Mouse (Mus musculus): Measurements from ENCODE around the gene Mef2d. TPM values are rescaled to one million over a fixed set of nuclear protein-coding genes. Genes with fewer than 3 reads are reported as not detected.

Gene Mef2d
- 39.7 and 64.7 TPM in 2 replicates for polyA plus RNA-seq (2011; ENCODE audit: insufficient read depth, insufficient read length, low replicate concordance, missing spikeins)

- no peak for TF ChIP-seq CTCF (IDR thresholded peaks at IDR 0.05; ENCODE audit: control insufficient read depth, insufficient read depth, low read length)
- TF ChIP-seq POLR2A (IDR thresholded peaks at IDR 0.05; ENCODE audit: borderline replicate concordance, control insufficient read depth, low read depth, low read length) = peak; percentile 86
- peak within 1 kb of the TSS; percentile 99 for H3K27ac ChIP-seq (ENCODE audit: control insufficient read depth, insufficient read depth, low read depth, low read length, poor library complexity)
- peaks cover 13% of the 10 kb centered on the region for H3K4me1 ChIP-seq (ENCODE audit: control insufficient read depth, insufficient read depth, low read length)
- under 1% methylated on average over 52 of the region's 52 CpGs for WGBS
- H3K4me3 ChIP-seq (replicated peaks; ENCODE audit: control insufficient read depth, low read depth, low read length) = peak within 1 kb of the TSS; percentile 84
Observed at GRCm38 (mm10) chr3:88141787-88142523, at the start of gene Mef2d. TSS of gene Mef2d (plus strand) at chr3:88142372.

- TF ChIP-seq CTCF (IDR thresholded peaks at IDR 0.05; ENCODE audit: control insufficient read depth, insufficient read depth, low read length) (no peak), POLR2A (IDR thresholded peaks at IDR 0.05; ENCODE audit: borderline replicate concordance, control insufficient read depth, low read depth, low read length) (no peak)
- no peak overlapping the region for H3K27ac ChIP-seq (ENCODE audit: control insufficient read depth, insufficient read depth, low read depth, low read length, poor library complexity)
- WGBS = 90% methylated on average over 5 of the region's 5 CpGs
- H3K4me1 ChIP-seq (ENCODE audit: control insufficient read depth, insufficient read depth, low read length) = no peaks in the 10 kb centered on the region
- H3K4me3 ChIP-seq (replicated peaks; ENCODE audit: control insufficient read depth, low read depth, low read length) = no peak overlapping the region
Observed at GRCm38 (mm10) chr3:88094126-88094525, 48.0 kb upstream of the Mef2d start.

- no peaks in the 10 kb centered on the region; the same call in 1 of the 2 replicates for H3K4me1 ChIP-seq (ENCODE audit: control insufficient read depth, insufficient read depth, low read length)
- no peak overlapping the region for H3K27ac ChIP-seq (ENCODE audit: control insufficient read depth, insufficient read depth, low read depth, low read length, poor library complexity)
- H3K4me3 ChIP-seq (replicated peaks; ENCODE audit: control insufficient read depth, low read depth, low read length) = no peak overlapping the region
- 34% methylated on average over 6 of the region's 6 CpGs for WGBS
- TF ChIP-seq CTCF (IDR thresholded peaks at IDR 0.05; ENCODE audit: control insufficient read depth, insufficient read depth, low read length) (no peak), POLR2A (IDR thresholded peaks at IDR 0.05; ENCODE audit: borderline replicate concordance, control insufficient read depth, low read depth, low read length) (no peak)
Observed at GRCm38 (mm10) chr3:88097666-88098065, 44.5 kb upstream of the Mef2d start.

GRCm38 (mm10) chr3:88100251-88100650 lies 41.9 kb upstream of the Mef2d start:
- 28% methylated on average over 3 of the region's 3 CpGs for WGBS
- no peak overlapping the region for H3K27ac ChIP-seq (ENCODE audit: control insufficient read depth, insufficient read depth, low read depth, low read length, poor library complexity)
- H3K4me1 ChIP-seq (ENCODE audit: control insufficient read depth, insufficient read depth, low read length) = no peaks in the 10 kb centered on the region; the same call in 1 of the 2 replicates
- H3K4me3 ChIP-seq (replicated peaks; ENCODE audit: control insufficient read depth, low read depth, low read length) = no peak overlapping the region
- TF ChIP-seq CTCF (IDR thresholded peaks at IDR 0.05; ENCODE audit: control insufficient read depth, insufficient read depth, low read length) (no peak), POLR2A (IDR thresholded peaks at IDR 0.05; ENCODE audit: borderline replicate concordance, control insufficient read depth, low read depth, low read length) (no peak)

- Histone ChIP-seq H3K4me1 (ENCODE audit: control insufficient read depth, insufficient read depth, low read length) (no peaks in the 10 kb centered on the region; the same call in 1 of the 2 replicates), H3K4me3 (replicated peaks; ENCODE audit: control insufficient read depth, low read depth, low read length) (no peak overlapping the region), H3K27ac (ENCODE audit: control insufficient read depth, insufficient read depth, low read depth, low read length, poor library complexity) (no peak overlapping the region)
- TF ChIP-seq CTCF (IDR thresholded peaks at IDR 0.05; ENCODE audit: control insufficient read depth, insufficient read depth, low read length) (no peak), POLR2A (IDR thresholded peaks at IDR 0.05; ENCODE audit: borderline replicate concordance, control insufficient read depth, low read depth, low read length) (no peak)
- 80% methylated on average over 7 of the region's 7 CpGs for WGBS
Observed at GRCm38 (mm10) chr3:88101736-88102135, 40.4 kb upstream of the Mef2d start.

GRCm38 (mm10) chr3:88102196-88102595 lies 40.0 kb upstream of the Mef2d start:
- H3K4me1 ChIP-seq (ENCODE audit: control insufficient read depth, insufficient read depth, low read length) = no peaks in the 10 kb centered on the region; the same call in 1 of the 2 replicates
- 61% methylated on average over 6 of the region's 6 CpGs for WGBS
- TF ChIP-seq CTCF (IDR thresholded peaks at IDR 0.05; ENCODE audit: control insufficient read depth, insufficient read depth, low read length) (no peak), POLR2A (IDR thresholded peaks at IDR 0.05; ENCODE audit: borderline replicate concordance, control insufficient read depth, low read depth, low read length) (no peak)
- H3K4me3 ChIP-seq (replicated peaks; ENCODE audit: control insufficient read depth, low read depth, low read length) = no peak overlapping the region
- H3K27ac ChIP-seq (ENCODE audit: control insufficient read depth, insufficient read depth, low read depth, low read length, poor library complexity) = no peak overlapping the region

GRCm38 (mm10) chr3:88102611-88103010 lies 39.6 kb upstream of the Mef2d start:
- Histone ChIP-seq H3K4me1 (ENCODE audit: control insufficient read depth, insufficient read depth, low read length) (no peaks in the 10 kb centered on the region; the same call in 1 of the 2 replicates), H3K27ac (ENCODE audit: control insufficient read depth, insufficient read depth, low read depth, low read length, poor library complexity) (no peak overlapping the region), H3K4me3 (replicated peaks; ENCODE audit: control insufficient read depth, low read depth, low read length) (no peak overlapping the region)
- 24% methylated on average over 6 of the region's 6 CpGs for WGBS
- TF ChIP-seq POLR2A (IDR thresholded peaks at IDR 0.05; ENCODE audit: borderline replicate concordance, control insufficient read depth, low read depth, low read length) (no peak), CTCF (IDR thresholded peaks at IDR 0.05; ENCODE audit: control insufficient read depth, insufficient read depth, low read length) (no peak)

GRCm38 (mm10) chr3:88106126-88106525 lies 36.0 kb upstream of the Mef2d start:
- Histone ChIP-seq H3K4me3 (replicated peaks; ENCODE audit: control insufficient read depth, low read depth, low read length) (no peak overlapping the region), H3K27ac (ENCODE audit: control insufficient read depth, insufficient read depth, low read depth, low read length, poor library complexity) (no peak overlapping the region), H3K4me1 (ENCODE audit: control insufficient read depth, insufficient read depth, low read length) (peaks cover 1% of the 10 kb centered on the region; the same call in 1 of the 2 replicates)
- WGBS = 91% methylated on average over 4 of the region's 4 CpGs
- no peak for TF ChIP-seq POLR2A (IDR thresholded peaks at IDR 0.05; ENCODE audit: borderline replicate concordance, control insufficient read depth, low read depth, low read length)
- TF ChIP-seq CTCF (IDR thresholded peaks at IDR 0.05; ENCODE audit: control insufficient read depth, insufficient read depth, low read length) = no peak

All from bone marrow, adult 2 months (tissue).